Mouse (Mus musculus) embryo, embryonic 10.5 days (tissue): ENCODE results near the gene Gm21992.

Experiments used
- DNase-seq: peaks from one replicate; pipeline ENCODE4 v3.0.0-alpha.2; 2015; ENCODE audit warnings: low spot score

Gene Gm21992

GRCm38 (mm10) chr19:4711601-4712155 is 99.7 kb downstream of the Gm21992 start:
- peak; percentile 74 for DNase-seq

- peak; percentile 57 for DNase-seq
Observed at GRCm38 (mm10) chr19:4711098-4711600, 100.3 kb downstream of the Gm21992 start, which contains the start of gene Sptbn2. TSS of gene Sptbn2 (plus strand) at chr19:4711167.

DNA sequence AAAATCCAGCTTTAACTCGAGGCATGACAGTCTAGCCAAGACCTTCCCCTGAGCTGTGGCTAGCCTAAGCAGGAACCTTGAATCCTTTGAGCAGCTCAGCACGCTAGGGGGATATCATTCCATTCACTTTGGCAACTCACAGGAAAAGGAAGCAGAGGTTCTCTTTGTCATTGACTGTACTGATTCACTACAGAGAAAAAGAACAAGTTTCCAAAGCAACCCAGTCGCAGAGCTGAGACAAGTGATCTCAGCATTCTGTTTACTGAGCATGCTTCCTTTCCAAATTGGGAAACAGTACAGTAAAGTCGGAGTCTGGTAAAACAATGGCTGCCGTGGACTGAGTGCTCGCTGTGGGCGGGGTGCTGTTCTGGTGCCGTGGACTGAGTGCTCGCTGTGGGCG is 102.6 kb downstream of the Gm21992 start:
- no peak for DNase-seq

GRCm38 (mm10) chr19:4701221-4701620 is 110.2 kb downstream of the Gm21992 start:
- no peak for DNase-seq

DNA sequence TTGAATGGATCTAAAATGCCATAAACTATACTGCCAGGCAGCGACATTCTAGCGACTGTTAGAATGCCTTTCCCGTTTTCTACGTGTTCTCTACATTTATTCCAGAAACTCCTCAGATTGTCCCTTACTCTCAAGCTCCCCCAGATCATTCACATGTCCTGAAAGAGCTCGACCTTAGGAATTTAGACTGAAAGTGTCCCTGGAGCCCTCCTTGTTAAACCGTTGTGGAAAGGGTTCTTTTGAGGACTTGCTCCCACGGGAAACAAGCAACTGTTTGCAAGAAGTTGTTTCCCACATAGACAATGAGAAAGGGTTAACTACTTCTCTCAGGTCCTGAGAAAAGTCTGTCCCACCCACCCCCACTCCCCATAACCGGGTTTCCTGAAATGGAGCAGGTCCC is 110.8 kb downstream of the Gm21992 start:
- no peak for DNase-seq

DNA sequence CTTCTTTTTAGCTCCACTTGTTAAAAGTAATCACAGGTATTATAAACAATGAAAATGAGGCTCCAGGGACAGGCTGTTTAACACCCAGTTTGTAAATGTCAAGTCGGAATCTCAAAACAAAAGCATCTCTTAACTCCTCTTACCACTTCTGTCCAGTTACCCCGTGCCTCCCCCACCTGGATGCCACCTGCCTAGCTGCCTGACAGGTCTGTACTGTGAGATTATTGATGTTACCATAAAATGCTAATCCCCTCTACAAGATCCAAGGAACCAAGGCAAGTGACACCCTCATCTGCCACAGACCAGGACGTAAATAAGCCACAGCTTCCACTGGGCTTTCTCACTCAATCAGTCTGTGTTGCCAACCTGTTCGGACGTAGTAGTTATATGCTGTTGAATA is 111.6 kb downstream of the Gm21992 start:
- no peak for DNase-seq

DNA sequence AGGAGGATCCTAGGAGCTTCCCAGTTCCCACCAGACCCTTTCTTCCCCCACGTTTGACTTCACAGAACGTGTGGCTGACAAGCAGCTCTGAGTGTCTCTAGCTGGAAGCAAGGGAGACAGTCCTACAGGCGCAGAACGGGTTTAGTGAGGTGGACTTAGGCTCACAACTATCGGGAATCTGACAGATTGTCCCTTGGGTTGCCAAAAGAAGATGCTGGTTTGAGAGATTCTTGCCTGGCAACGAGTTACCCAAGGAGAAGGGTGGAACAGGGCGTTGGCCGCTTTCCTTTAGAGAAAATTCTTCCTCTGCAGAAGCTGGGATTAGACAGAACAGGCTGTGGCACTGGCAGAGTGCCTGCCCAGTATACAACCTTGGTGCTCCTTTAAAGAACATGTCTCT is 112.6 kb downstream of the Gm21992 start:
- DNase-seq = no peak

GRCm38 (mm10) chr19:4698205-4698677 is 113.2 kb downstream of the Gm21992 start, which contains the start of gene Gm960:
TSS of gene Gm960 (minus strand) at chr19:4698668.
- peak; percentile 80 for DNase-seq

- no peak for DNase-seq
Observed at GRCm38 (mm10) chr19:4697721-4698120, 113.7 kb downstream of the Gm21992 start.

DNA sequence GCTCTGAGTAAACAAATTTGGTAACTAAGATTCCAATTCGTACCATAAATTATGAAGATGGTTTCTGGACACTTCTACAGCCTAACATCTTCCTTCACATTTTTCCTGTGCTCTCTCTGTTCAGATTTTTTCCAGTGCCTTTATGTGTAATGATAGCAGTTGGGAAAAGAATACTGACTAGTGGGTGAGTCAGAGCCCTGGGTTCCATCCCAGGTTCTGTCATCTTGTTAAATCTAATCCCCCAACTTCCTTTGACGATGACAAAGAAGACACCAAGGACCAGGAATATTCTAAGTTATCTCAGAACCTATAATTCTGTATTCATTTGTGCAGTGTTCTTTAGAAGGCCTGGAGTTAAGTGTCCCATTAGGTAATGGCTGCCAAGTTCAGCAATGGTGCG is 114.3 kb downstream of the Gm21992 start:
- DNase-seq = no peak

GRCm38 (mm10) chr19:4694346-4694745 is 117.1 kb downstream of the Gm21992 start:
- DNase-seq = no peak
